Mouse (Mus musculus) heart, postnatal 0 days (tissue): ENCODE data around the gene Ipo4.

ENCODE experiments used
- CTCF ChIP-seq: IDR thresholded peaks from 2 replicates; pipeline ENCODE4 v1.5.1; 2016; ENCODE audit warnings: antibody characterized with exemption, control low read depth, low read depth
- EP300 ChIP-seq: IDR thresholded peaks from 2 replicates; pipeline ENCODE4 v1.6.1; 2016; ENCODE audit warnings: antibody characterized with exemption, low read depth

DNA sequence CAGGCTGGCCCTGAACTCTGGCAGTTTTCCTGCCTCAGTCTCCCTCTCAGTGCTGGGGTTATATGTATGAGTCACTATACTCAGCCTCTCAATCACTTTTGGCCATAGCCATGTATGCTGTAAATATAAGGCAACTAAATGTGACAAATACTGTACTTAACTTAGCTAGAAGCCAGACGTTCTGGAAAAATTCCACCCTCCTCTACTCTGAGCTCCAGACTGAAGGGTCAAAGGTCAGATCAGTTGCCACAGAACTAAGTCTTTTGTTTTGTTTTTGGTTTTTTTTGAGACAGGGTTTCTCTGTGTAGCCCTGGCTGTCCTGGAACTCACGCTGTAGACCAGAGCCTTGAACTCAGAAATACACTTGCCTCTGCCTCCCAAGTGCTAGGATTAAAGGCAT, 19.9 kb downstream of the Ipo4 start:
- no peak for TF ChIP-seq CTCF
- no peak for TF ChIP-seq EP300
